Mouse (Mus musculus): ENCODE data around the gene Prn.

- TF ChIP-seq CTCF (IDR thresholded peaks at IDR 0.05; ENCODE audit: extremely low read depth, insufficient read depth, insufficient read length, insufficient replicate concordance) (no peak), POLR2A (IDR thresholded peaks at IDR 0.05; ENCODE audit: low read depth, low read length) (no peak)
These were observed 21.5 kb upstream of the Prn start for GRCm38 (mm10) chr2:131888233-131888632.

Measured in spleen, adult 2 months (tissue).